Mouse (Mus musculus): ENCODE data around the gene Mpst.

- TF ChIP-seq POLR2A (IDR thresholded peaks at IDR 0.05; ENCODE audit: extremely low read depth, insufficient read depth, low read length) (no peak), CTCF (IDR thresholded peaks at IDR 0.05; ENCODE audit: extremely low read depth, insufficient read depth, low read length) (no peak)
Measured at GRCm38 (mm10) chr15:78449131-78449530, 42.9 kb downstream of the Mpst start.
